Mouse (Mus musculus): ENCODE data around the gene Twistnb. TPM values are rescaled to one million over a fixed set of nuclear protein-coding genes. Genes with fewer than 3 reads are reported as not detected.

Twistnb gene
- total and polyA plus RNA-seq, 3 experiments: 22.1 to 44.6 (median 25.3) TPM

DNA sequence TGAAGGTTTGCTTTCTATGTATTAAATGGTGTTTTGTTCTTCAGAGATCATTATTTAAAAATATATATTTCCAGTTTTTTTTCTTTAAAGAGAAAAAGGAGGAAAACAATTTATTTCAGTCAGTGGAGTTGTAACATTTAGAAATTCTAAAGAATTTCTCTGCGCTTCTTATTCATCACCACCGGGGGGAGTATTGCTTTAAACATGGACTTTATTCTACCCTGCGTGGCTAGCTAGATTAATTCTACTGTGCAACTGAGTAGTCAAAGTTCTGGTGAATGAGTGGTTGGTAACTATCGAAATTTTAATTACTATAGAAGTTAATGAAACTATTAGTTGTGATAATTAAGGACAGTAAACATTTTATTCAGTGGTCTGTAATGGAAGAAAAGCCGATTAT lies 51.5 kb downstream of the Twistnb start:
- H3K27me3 ChIP-seq (ENCODE audit: control insufficient read depth in 1 of 2, insufficient read depth in 2 of 2, low read length in 2 of 2): peaks cover 0 to 3% of the 10 kb centered on the region in 2 experiments; a peak in 2 of 4 replicates
- no peaks in the 10 kb centered on the region for H3K9me3 ChIP-seq (replicated peaks; ENCODE audit: insufficient read depth, low read length)
- H3K79me2 ChIP-seq (ENCODE audit: control insufficient read depth, insufficient read depth, low read length, poor library complexity): no peaks in the 10 kb centered on the region
- H3K4me3 ChIP-seq (ENCODE audit: control insufficient read depth in 1 of 2, insufficient read depth in 1 of 2, low read depth in 2 of 2, low read length in 2 of 2): no peak overlapping the region
- H3K9ac ChIP-seq (ENCODE audit: control insufficient read depth, low read depth, low read length, poor library complexity, severe bottlenecking): no peak overlapping the region
- H3K4me1 ChIP-seq (ENCODE audit: control insufficient read depth in 1 of 2, insufficient read depth in 2 of 2, low read length in 2 of 2): no peaks in the 10 kb centered on the region
- no peak overlapping the region for H3K27ac ChIP-seq (ENCODE audit: control insufficient read depth, low read depth, low read length)
- no peaks in the 10 kb centered on the region for H3K36me3 ChIP-seq (ENCODE audit: control insufficient read depth in 1 of 2, insufficient read depth in 2 of 2, low read length in 2 of 2)
- peak; percentile 29 for DNase-seq (ENCODE audit: low read depth, low spot score)
- no peak for TF ChIP-seq KAT2A (conservative IDR thresholded peaks at IDR 0.05; ENCODE audit: low read depth, low read length)
- TF ChIP-seq HCFC1 (IDR thresholded peaks at IDR 0.05; ENCODE audit: low read depth, low read length): no peak
- no peak for TF ChIP-seq TBP (IDR thresholded peaks at IDR 0.05; ENCODE audit: low read depth, low read length)
- TF ChIP-seq GABPA (IDR thresholded peaks at IDR 0.05; ENCODE audit: low read depth, low read length): no peak
- TF ChIP-seq SIN3A (IDR thresholded peaks at IDR 0.05; ENCODE audit: low read length): no peak
- no peak for TF ChIP-seq USF1 (IDR thresholded peaks at IDR 0.05; ENCODE audit: low read depth, low read length)
- no peak for TF ChIP-seq MAZ (IDR thresholded peaks at IDR 0.05; ENCODE audit: low read depth, low read length)
- no peak for TF ChIP-seq JUND (IDR thresholded peaks at IDR 0.05; ENCODE audit: low read depth, low read length)
- no peak for TF ChIP-seq POLR2AphosphoS2 (IDR thresholded peaks at IDR 0.05; ENCODE audit: low read length)
- no peak for TF ChIP-seq ZMIZ1 (IDR thresholded peaks at IDR 0.05; ENCODE audit: low read depth, low read length)
- peak; percentile 80 for TF ChIP-seq SMC3 (IDR thresholded peaks at IDR 0.05; ENCODE audit: low read depth, low read length)
- TF ChIP-seq E2F4 (IDR thresholded peaks at IDR 0.05; ENCODE audit: borderline replicate concordance, low read depth, low read length): no peak
- no peak for TF ChIP-seq POLR2AphosphoS5 (IDR thresholded peaks at IDR 0.05; ENCODE audit: borderline replicate concordance, low read depth, low read length)
- no peak for TF ChIP-seq POLR2A (IDR thresholded peaks at IDR 0.05; ENCODE audit: control insufficient read depth in 1 of 2, insufficient read depth in 1 of 2, low read depth in 1 of 2, low read length in 2 of 2, poor library complexity in 1 of 2)
- no peak for TF ChIP-seq MAFK (IDR thresholded peaks at IDR 0.05; ENCODE audit: borderline replicate concordance, low read depth, low read length)
- no peak for TF ChIP-seq USF2 (IDR thresholded peaks at IDR 0.05; ENCODE audit: borderline replicate concordance in 1 of 2, insufficient read depth in 1 of 2, low read depth in 1 of 2, low read length in 2 of 2)
- TF ChIP-seq ETS1 (IDR thresholded peaks at IDR 0.05; ENCODE audit: low read depth, low read length): no peak
- no peak for TF ChIP-seq MEF2A (IDR thresholded peaks at IDR 0.05; ENCODE audit: extremely low read depth, insufficient replicate concordance, low read depth, low read length, poor library complexity, severe bottlenecking)
- TF ChIP-seq MYC (IDR thresholded peaks at IDR 0.05; ENCODE audit: low read depth, low read length): no peak
- no peak for TF ChIP-seq CHD1 (IDR thresholded peaks at IDR 0.05; ENCODE audit: low read depth, low read length)
- peak; percentile 70 for TF ChIP-seq ZC3H11A (IDR thresholded peaks at IDR 0.05; ENCODE audit: low read depth, low read length)
- peak; percentile 89 for TF ChIP-seq RAD21 (IDR thresholded peaks at IDR 0.05; ENCODE audit: low read depth, low read length)
- no peak for TF ChIP-seq ELF1 (IDR thresholded peaks at IDR 0.05; ENCODE audit: low read depth, low read length)
- TF ChIP-seq CTCF (IDR thresholded peaks at IDR 0.05 in 2 of 3, conservative IDR thresholded peaks at IDR 0.05 in 1 of 3; ENCODE audit: control insufficient read depth in 1 of 3, insufficient read depth in 1 of 3, low read depth in 2 of 3, low read length in 3 of 3, poor library complexity in 1 of 3, severe bottlenecking in 1 of 3): peak in 1 of 3 experiments; percentile 73; a peak in 2 of 6 replicates

Measured in MEL (cell line).